Mouse (Mus musculus) layer of hippocampus, postnatal 10 days (tissue): ENCODE measurements at regions not wholly inside any gene's neighbourhood (a gene's known extent, or its start where the extent isn't known, plus 50 kb on each side); places are given as distances from the start of the nearest gene placed in this dataset.
"Not testable (repeated sequence)": the region's sequence is repeated elsewhere in the genome, so short reads cannot be mapped to it uniquely, and the experiment has no call there.

Experiments used
- DNase-seq, 2 experiments: peaks; one replicate each; pipeline ENCODE4 v3.0.0; 2021; ENCODE audit warnings: low spot score in 2 of 2

DNA sequence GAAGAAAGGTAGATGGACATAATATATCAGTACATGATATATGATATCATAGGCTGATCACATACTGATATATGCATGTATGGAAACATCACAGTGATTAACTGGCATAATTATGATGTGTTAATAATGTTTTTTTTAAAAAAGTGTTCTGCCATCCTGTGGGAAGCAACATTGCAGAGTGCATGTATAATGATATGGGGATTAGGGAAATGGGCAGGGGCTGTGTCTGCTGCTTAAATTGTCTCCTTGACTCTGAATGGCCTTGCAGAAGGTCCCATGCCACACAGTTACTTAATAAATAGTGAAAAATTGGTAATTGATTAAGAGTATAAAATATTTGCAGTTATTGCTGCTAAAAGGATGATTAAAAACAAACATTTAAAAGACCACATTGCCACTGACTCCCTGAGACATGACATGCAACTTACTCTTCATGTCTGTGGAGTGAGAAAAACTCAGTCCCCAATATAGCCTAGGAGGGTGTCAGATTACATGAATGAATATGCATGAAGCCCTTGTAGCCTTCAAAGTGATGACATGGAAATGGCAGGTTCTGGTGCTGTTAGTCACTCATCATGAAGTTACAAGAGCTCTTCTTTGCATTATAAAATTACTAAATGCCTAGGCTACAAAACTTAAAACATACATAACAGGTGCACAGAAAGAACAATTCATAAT lies 440.1 kb upstream of the Ube2e3 start:
- no peak for DNase-seq

- DNase-seq: no peak
Observed at GRCm38 (mm10) chr2:78418561-78419338, 449.2 kb upstream of the Ube2e3 start.

- DNase-seq: no peak
Observed at GRCm38 (mm10) chr2:78416574-78417109, 451.3 kb upstream of the Ube2e3 start.

DNA sequence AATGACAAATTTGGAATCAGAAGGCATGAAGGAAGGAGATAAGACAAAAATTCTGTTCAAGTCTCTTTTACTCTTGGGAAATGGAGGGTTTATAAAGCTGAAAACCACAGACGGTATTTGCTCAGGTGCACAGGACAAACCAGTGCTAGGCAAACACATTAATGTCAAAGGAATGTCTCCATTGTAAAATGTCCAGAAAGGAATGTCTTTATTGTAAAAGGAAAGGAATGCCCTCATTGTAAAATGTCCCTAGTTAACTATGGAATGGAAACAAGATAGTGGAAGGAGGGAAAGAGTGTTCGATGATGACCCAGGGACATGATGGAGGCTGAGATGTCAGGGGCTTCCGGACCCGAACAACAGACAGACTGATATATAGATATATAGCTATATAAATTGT lies 454.9 kb upstream of the Ube2e3 start:
- no peak for DNase-seq

- DNase-seq: no peak
Observed at GRCm38 (mm10) chr2:78403890-78404289, 457.7 kb upstream of the Cwc22 start.

DNA sequence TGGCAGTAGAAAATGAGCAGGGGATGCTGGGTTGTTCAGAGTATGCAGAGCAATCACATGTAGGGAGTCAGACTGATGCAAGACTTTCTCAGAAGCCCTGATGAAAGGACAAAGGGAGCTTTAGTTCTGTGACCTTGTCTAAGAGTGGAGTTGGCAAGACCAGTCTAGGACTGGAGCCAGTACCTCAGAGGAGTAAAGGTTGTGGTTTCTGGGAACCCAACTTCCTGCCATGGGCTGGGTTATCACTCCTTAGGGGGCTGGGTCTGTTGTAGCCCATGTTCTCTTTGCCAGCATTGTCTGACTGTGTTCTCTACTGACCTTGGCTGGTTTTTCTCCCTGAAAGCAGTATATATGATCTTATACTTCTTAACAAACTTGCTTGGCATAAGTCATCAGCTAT lies 453.1 kb upstream of the Cwc22 start:
- DNase-seq: no peak

DNA sequence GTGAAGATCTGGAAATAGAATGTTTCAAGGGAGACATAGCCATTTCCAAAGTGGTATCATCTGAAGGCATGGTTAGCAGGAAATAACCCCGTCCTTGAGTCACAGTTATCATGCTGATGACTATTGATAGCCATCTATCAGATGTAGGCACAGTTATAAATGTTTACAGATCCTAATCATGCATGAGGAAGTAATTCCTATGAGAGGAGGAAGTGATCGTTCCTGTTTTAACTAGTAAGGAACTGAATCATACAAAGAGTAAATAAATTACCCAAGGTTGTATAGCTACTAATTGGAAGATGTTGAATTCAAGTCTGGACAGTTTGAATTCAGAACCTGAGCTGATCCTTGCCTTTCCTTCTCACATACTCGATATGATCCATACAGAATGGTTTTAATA lies 450.7 kb upstream of the Cwc22 start:
- no peak for DNase-seq

- no peak for DNase-seq
Observed at GRCm38 (mm10) chr2:78393090-78393489, 446.9 kb upstream of the Cwc22 start.

DNA sequence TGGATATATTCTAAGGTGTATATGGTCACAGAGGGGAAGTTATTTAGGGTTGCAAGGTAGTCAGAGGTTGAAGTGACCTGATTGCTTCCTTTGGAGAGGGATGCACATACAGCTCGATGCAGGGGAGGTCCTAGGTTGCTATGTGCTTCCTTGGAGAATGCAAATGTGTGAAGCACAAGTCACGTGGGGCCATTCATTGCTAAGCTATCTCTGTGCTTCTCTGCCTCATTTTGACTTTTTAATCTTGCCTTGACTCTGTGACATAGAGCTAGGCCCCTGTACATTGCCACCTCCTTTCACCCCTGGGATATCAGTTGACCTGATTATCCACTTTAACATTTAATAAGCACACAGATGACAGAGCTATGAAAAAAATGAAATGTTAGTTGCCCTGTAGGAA lies 446.2 kb upstream of the Cwc22 start:
- DNase-seq: no peak

- DNase-seq: peak in 1 of 2 experiments; percentile 17
Observed at GRCm38 (mm10) chr2:78388001-78388400, 441.8 kb upstream of the Cwc22 start.

DNA sequence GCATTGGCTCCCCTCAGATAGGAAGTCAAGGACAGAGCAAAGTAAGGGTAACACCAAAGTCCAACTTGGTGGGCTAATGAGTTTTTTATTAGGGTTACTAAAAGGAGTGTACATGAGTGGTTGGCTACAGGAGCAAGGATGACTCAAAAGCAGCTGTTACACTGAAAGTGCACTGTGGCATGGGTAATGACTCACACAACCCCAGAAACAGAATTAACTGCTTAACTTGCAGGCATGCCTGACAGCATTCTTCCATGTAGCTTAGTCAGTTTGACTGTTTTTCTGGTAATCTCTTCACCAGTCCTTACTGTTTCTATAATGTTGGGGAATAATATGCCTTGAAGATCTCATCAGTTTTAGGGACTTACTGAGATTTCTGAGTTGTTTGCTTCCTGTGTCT lies 435.1 kb upstream of the Cwc22 start:
- no peak for DNase-seq

GRCm38 (mm10) chr2:78331736-78332475 lies 385.7 kb upstream of the Cwc22 start:
- DNase-seq: no peak

GRCm38 (mm10) chr2:78326091-78326490 lies 379.9 kb upstream of the Cwc22 start:
- DNase-seq: no peak

DNA sequence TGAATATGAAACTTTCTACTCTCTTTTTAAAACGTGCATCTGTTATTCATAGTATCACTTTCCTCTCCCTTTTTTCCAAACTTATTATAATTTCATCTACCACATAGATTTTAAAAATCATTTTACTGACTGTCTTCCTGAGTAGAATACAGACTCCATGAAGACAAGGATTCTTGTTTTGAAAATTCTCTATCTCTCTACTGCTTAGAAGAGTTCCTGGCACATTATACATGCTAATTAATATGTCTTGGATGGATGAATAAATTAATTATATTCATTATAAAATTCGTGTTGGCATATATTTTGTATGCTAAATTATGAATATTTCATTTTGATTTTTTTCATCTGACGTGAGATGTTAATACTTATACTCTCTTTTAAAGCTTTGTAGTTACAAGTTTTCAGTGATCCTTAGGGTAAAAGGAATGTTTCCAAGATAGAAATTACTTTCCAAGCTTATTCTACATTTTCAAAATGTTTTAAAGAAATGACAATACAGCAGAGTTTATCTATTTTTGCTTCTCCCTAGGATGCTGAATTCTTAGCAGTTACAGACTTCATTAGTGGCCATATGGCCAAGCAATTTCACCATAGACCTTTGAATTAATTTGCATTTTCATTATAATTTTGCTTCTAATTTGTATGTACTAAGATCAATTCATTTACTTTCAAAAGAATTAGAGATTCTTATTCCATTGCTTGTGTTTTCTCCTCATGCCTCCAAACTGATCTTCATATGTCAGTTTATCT lies 376.2 kb upstream of the Cwc22 start:
- DNase-seq: no peak

GRCm38 (mm10) chr2:78311766-78312491 lies 365.8 kb upstream of the Cwc22 start:
- no peak for DNase-seq

DNA sequence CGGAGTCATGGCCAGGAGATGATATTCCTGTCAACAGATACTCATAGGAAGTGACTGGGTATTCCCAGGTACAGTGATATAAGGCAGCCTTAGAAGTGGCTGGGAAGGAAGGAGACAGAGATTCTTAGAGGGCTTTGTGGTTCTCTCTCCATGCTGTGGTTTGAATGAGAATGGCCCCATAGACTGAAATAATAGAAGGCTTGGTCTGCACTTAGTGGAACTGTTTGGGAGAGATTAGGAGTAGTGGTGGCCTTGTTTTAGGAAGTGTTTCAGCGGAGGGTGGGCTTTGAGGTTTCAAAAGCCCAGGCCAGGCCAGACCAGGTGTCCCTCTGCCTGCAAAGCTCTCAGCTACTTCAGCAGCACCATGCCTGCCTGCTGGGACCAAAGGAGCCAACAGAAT lies 363.2 kb upstream of the Cwc22 start:
- DNase-seq: no peak

- DNase-seq: peak; percentile 16 to 30
Observed at GRCm38 (mm10) chr2:78306897-78307296, 360.7 kb upstream of the Cwc22 start.

DNA sequence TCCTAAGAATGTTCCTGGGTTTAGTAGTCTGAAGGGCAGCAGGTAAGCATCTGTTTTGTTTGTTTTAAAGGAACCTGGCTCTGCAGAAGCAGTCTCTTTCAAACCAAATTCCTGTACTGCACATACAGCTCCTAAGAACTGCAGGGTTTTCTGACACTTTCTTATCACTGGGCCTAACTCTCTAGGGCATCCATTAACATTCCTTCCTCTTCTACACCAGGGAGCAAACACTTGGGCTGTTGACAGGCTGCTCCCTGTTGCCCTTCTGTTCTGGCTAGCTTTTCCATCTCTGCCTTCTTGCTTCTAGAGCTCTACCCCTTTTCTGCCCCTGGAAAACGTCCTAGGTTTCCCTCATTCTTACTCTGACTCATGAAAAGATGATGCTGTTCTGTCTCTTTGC lies 345.5 kb upstream of the Cwc22 start:
- DNase-seq: no peak

DNA sequence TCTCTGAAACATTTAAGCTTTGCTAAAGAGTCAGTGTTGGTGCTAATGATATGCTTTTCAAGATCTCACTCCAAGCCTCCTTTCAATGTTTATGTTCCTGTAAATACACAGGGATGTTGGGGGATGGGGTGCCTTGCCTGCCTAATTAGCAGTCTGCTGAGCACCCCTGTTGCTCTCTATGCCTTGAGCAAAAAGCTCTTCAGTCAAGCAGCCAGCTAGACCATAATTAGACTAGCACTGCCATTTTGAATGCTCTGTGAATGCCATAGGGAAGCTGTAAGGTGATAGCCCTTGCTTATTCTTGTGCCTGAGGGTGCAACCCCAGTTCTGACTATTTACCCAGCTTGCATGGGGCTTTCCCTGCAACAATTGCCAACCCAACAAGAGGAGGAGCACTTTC lies 338.6 kb upstream of the Cwc22 start:
- DNase-seq: no peak

- DNase-seq: no peak
Observed at GRCm38 (mm10) chr2:78283605-78284004, 337.4 kb upstream of the Cwc22 start.

DNA sequence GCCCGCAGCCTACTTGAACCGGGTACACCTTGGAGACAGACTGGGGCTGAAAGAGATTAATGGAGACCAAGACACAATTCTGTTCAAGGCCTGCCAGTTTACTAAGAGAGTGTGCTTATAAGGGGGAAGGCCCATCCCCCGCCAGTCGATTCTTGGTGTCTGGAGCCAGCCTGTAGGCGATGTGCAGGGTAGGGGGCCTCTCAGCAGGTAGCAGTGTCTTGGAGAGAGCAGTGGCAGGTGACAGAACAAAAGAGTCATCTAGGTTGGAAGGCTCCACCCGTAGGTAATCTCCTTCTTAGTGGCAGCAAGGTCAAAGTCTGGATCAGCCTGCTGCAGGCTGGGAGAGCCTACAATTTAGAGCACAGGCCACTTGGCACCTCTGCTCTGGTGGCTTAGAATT lies 335.7 kb upstream of the Cwc22 start:
- not testable (repeated sequence) for DNase-seq
